Mouse (Mus musculus) B cell, adult 2 months (primary cell): Measurements from ENCODE around the gene Thra.
"Not testable (repeated sequence)": the region's sequence is repeated elsewhere in the genome, so short reads cannot be mapped to it uniquely, and the experiment has no call there.

Source experiments
- DNase-seq, 2 experiments: peaks; one replicate each; pipeline ENCODE4 v3.0.0; 2022

Gene Thra

DNA sequence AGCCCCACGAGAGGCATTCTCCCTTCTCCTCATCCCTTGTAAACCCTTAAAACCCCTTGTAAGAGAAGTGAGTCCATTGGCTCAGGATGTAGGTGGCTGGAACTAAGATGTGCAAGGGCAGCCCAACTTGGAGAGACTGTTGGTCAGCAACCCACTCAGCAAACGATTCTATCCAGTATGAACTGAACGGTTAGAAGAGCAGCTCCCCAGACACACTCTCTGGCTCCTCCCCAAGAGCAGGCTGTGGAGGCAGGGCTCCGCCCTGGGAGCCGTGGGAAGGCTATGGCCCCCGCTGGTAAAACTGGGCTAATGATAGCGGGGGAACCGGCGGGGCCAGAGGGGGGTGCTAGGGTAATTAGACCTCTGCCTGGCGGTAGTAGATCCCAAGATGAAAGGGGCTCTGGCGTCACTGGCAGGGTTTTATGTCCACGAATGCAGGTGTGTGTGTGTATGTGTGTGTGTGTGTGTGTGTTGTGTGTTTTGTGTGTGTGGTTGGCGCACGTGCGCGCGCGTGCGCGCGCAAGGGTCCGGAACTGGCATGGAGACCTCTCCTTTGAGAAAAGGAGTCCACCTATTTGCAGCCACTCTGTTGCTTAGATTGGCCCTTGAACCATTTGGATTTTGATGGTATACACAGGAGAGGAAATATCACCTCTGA, at the start of gene Thra:
TSS of gene Thra (plus strand) at position 246 of the 658 bp plus-strand sequence.
- DNase-seq, result peak; percentile 32 to 44

DNA sequence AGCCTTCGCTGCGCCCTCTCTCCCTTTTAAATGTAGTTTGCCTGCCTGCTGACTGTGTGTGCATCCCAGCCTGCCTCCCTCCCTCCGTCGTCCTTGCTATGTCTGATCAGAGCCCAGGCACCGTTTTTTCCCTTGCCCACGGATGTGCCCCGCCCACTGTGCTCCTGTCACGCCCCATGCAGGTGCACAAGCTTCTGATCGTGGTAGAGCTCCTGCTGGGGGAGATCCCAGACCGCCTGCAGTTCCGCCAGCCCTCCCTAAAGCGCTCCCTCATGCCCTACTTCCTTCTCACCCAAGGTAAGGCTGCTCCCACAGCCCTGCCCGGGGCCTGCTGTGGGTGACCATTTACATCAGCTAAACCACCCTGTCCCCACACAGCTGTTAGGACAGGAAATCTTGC, 47.2 kb upstream of the Thra start:
- no peak for DNase-seq

DNA sequence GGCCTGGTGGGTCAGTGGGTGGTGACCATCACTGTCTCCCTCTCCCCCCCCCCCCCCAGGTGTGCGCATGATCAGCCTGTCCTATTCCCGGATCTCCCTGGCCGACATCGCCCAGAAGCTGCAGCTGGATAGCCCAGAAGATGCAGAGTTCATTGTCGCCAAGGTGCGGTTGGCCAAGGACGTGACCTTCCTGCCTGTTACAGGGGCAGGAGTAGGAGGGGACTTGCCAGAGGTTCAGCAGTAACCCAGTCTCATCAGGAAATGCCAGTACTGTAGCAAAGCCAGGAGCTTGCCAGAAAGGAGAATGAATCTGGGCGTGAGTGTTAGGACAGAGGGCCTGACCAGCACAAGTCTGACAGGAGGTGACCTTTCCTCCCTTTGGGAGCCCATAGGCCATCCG, 46.7 kb upstream of the Thra start:
- DNase-seq, result no peak

DNA sequence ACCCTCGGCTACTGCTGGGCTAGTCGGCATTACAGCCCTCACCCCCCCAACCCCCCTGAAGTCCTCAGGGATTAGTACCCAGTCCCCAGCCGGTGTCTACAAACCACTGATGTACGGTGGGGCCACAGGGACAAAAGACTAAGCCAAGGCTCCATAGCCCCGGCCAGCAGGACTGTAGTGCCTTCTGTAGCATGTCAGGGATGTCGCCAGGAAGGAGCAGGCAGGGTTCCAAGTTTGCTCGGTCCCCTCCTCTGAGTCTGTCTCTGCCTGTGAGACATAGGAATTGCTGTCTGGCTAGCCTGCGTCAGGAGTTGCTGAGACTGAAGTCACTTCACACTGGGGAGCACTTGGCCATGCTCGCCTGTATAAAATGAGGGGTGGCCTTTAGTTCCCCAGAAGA, 46.1 kb upstream of the Thra start:
- no peak for DNase-seq

DNA sequence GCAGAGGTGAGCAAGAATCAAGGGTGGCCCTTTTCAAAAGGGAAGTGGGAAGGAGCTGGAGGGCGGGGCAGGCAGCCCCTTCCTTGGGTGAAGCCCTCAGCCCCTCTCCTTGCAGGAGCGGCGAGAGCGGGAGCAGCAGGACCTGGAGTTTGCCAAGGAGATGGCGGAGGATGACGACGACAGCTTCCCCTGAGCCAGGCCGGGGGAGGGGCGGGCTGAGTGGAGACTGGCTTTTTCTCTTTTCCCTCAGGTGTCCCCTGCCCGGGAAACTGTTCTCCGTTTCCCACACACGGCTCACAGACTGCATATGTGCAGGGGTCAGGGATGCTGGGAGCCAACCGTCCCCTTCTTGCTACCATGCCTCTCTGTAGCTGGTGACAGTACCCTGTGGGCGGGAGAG, 45.0 kb upstream of the Thra start:
- DNase-seq, result no peak

DNA sequence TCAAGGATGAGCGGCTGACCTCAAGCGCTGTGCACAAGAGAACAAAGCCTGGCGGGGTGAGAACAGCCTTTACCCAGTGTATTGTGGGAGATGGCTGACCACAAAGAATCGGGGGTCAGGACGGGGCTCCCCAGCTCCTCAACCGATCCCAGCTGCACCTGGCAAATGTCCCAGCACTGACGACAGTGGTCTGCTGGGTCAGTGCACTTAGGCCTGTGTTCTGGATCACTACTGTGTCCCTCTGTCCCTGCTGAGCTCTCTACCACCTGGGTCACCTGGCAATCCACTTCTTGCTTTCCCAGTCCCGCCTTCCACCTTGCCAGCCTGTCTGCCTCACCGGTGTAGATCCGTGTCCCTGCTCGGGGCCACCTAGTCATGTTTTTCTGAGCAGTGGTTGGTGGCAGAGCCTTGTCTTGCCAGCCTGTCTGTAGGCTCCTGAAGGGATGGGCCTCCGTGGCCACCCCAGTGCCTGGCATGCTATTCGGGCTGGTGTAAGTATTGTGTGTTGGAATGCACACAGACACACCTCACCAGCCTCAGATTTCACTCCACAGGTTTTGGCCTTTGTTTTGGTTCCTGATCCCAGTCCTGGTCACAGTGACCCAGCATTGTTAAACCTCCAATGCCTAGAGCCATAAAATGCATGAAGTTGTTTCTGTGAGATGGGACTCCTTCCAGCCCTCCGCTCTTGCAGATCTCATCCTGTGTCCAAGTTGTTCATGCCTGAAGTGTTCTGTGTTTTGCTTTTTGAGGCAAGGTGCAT, 43.8 kb upstream of the Thra start:
- no peak for DNase-seq

DNA sequence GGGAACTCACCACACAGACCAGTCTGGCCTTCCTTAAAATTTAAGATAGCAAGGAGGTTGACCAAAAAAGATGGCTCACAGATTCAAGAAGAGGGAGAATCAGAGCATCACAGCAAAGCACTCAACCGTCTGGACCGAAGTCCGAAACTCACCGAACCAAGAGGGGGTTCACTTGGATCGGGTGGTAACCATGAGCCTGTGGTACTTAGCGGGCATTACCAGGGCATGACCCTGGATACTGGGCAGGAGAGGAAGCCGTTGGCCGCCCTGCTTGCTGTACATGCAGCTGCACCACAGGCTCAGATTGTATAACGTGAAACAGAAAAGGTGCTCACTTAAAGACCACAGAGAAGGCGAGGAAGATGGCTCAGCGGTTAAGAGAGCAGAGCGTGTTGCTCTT, 43.2 kb upstream of the Thra start:
- DNase-seq, result no peak

DNA sequence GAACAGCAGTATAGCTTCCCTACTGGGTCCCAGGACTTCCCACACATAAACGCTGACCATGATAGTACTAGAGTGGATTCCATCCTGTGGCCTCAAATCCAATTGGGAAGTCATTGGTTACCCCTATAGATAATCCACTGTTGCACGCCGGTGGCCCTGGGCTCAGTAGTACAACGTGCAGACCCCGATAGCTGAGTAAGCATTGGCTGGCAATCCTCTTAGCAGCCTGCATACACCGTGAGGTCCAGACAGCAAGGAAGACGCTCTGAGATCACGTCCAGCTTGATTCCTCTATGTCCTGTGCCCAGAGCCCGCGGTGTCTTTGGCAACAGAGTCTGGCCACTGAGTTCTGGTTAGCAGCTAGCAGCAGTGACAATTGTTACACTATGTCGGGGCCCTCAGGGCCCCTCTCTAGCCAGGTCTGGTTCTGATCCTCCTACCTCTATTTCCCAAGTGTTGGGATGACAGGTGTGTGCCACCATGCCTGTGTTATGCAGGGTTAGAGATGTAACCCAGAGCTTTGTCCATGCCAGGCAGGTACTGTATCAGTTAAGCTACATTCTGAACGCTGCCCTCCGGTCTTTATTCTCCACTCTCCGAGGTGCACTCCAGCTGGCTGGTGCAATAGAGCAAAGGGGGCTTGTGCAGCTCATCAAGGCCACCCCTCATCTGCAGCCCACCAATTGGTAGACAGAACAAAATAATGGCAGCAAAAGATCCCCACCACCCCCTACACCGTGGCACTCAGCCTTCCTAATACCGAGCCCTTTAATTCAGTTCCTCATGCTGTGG, 41.4 kb upstream of the Thra start:
- no peak for DNase-seq

DNA sequence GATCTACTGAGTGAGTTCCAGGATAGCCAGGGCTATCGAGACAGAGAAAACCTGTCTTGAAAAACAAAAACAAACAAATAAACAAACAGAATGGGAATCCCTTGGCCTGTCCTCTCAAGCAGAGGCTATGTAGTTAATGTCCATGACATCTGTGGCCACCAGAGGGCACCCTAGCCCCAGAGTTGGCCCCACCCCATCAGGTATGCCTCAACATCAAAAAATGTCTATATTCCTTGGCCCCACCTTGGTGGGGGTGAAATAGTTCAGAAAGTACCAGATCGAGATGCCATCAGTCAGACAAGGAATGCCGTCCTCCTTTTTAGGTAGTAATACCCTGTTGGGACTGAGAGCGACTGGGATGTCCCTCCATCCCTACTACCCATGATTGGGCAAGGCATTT, 40.5 kb upstream of the Thra start:
- peak; percentile 88 to 90 for DNase-seq

DNA sequence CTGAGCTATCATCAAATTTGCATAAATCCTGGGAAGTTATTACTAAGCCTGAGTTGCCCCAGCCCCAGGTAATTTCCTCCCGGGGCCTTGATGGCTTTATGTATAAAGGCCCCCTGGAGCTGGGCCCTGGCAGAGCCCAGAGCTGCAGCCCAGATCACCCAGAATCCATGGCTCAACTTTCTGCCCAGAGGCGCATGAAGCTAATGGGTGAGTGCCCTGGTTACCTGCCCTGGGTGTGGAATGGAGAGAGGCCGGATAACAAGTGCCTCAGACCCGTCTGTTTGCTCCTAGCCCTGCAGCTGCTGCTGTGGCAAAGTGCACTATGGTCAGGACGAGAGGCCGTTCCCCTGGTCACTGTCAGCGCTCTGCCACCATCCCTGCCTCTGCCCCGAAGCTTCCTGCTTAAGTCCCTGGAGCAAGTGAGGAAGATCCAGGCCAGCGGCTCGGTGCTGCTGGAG, 39.2 kb upstream of the Thra start, which contains the start of gene Csf3:
TSS of gene Csf3 (plus strand) at position 51 of the 458 bp plus-strand sequence.
- no peak for DNase-seq

DNA sequence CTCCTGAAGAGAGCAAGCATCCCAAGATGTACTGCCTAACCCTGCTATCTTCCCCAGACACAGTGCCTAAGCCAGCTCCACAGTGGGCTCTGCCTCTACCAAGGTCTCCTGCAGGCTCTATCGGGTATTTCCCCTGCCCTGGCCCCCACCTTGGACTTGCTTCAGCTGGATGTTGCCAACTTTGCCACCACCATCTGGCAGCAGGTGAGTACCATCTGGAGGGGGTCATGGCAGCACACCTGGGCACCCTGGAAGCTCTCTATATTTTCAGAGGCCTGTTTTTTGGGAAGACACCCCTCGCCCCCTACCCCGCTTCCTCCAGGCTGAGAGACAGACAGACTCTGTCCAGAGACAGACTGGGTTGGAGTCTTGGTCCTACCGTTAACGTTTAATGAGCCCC, 38.1 kb upstream of the Thra start:
- DNase-seq, result no peak

DNA sequence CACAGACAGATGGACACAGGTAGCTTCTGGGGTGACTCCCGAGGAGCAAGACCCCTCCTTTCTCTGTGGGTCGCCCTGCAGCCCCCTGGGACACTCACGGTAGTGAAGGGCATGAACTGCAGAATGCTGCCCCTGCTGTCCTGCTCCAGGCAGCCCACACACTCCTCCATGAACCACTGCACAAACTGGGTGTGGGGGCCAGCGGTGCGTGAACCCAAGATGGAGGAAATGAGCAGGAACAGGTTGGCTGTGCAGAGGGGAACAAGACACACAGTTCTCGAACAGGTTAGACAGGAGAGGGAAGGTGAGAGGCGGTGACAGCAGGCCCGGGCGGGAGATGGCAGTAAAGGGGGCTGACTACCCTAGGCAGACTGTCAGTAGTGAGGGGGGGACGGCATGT, 35.4 kb upstream of the Thra start:
- no peak for DNase-seq

DNA sequence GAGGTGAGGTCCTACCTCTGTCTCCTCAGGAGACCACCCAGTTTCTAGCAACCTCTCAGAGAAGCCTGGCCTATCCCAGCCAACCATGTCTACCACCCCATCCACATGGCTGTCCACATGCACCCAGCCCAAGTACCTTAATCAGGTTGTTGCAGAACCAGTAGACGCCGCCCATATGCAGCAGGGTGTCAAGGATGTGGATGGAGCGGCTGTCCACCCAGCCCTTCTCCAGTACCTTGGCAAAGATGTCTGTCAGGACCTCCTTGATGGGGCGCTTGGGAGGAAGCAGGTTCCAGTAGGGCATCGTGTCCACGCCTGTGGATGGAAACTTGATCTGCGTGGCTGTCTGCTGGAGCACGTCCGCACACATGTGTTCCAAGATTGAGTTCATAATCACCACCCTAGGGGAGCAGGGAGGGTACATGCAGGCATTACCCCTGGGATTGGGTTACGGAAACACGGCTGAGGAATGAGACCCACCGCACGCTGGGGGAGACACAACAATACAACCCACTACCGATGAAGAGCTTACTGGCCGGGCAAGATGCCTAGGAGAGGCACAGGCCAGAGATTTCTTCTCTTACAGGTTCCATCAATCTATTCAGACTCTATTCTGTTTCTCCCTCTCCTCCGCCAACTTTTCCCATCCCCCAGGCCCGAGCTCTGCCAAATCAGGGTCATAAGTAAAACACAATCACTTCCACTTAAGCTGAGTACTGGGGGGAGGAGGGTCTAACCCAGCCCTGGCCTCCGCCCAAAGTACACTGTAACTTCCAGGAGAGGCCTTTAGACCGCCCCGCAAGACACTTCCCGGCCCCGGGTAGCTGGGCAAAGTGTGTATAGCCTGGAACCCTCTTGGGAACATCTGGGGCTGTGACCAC, 32.8 kb upstream of the Thra start:
- no peak for DNase-seq

DNA sequence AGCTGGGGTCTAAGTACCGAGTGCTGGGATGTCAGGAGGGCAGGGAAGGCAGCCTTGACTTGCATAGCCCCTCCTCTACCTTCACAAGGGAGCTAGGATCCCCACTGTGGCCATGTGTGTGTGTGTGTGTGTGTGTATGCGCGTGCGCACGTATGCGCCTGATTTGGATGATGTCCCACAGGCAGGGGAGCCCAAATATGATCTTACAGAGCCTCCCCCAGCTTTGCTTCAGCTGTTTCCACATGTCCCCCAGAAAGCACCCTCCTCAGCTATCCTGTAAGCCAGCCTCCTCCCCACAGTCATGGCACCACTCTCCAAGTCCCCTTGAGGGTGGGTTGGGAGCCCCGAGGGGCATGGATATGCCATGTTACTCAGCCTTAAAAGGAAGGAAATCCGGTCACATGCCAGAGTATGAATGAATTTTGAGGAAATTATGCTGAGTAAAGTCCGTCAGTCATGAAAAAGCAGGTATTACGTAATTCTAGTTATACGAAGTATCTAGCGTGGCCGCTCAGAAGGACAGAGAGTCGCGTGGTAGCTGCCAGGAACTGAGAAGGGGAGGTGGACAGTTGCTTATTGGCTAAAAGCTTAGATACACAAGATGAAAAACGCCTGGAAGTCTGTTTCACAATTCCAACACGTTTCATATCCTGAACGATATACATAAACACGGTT, 32.0 kb upstream of the Thra start:
- DNase-seq, result no peak

DNA sequence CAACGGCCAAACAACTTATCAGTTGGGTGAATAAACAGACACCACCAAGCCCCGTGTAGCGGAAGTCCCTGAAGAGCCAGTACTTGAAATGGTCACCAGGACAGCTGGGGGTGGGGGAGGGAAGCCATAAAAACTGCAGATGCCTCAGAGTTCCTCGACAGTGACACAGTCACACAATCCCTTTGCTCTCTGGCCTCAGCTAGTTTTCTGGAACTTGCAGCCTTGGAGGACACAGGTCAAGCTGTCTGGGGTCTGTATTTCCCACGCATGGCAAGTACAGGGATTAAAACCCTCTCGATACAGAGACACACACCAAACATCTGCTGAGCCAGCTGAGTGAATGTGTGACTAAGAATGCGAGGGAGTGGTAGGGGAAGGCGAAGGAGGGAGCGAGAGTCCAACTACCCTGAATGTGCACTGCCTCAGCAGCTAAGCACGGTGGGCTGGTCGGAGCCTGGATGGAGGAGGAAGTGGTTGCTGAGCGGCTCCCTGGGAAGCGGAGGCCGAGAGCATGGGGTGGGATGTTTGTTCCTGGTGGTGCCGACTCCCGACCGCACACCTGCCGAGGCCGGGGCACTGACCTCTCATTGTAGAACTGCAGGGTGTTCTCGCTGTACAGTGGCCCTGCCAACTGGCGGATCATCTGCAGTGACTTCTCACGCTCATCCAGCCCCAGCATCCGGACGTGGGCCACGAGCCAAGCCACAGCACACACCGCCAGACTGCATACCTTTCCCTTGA, 31.3 kb upstream of the Thra start:
- no peak for DNase-seq

DNA sequence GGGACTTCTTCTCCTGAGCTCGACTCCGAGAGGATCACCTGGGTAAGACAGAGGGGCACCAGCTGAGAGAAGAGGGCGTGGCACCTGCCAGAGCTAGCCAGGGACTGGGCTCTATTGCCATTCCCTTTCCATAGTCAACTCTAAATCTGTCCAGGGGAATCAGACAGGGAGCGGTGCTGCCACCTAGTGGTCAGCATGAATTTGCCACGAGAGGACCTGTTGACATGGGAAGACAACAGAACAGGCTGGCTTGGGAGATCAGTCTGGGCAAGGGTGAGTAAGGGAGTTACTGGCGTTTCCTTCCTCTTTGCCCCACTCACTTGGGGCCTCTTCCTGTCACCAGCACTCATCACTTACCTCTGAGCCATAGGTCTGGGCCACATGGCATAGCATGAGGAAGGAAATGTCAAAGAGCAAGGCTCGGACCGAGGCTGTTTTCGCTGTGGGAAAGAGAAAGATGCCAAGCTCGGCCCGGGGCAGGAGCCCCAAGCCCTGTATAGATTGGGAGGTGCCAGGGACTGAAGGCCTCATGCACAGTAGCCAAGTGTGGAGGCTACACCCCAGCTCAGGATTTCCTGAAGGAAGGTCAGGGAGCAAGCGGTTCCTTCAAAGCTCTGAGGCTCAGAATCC, 29.9 kb upstream of the Thra start:
- DNase-seq, result peak; percentile 77 to 80

DNA sequence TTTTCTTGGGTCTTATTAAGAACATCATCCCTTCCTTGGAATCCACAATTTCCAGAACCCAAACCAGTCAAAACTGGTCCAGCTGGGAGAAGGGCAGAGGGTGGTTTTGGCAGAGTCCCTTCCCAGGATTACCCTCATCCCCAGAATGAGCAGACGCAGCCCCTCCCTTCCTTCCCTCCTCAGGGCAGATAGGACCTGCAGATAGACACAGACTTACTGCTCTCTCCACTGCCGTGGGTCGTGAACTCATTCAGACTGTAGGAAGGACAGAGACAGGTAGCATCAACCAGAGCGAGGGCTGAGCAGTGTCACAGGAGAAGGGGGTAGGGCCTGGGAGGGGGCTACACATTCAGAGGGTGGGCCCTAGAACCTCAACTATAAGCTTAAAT, 29.4 kb upstream of the Thra start:
- DNase-seq, result no peak

DNA sequence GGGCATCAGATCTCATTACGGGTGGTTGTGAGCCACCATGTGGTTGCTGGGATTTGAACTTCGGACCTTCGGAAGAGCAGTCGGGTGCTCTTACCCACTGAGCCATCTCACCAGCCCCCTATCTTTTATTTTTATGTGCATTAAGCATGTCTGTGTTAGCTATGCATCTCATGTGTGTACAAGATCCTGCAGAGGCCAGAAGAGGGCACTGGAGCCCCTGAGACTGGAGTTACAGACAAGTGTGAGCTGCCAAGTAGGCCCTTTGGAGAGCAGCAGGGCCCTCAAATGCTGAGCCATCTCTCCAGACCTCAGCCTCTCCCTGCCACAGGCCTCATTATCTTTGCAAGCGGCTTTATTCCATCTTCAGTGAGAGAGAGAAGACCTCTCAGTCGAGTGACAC, 28.4 kb upstream of the Thra start:
- DNase-seq, result not testable (repeated sequence)

DNA sequence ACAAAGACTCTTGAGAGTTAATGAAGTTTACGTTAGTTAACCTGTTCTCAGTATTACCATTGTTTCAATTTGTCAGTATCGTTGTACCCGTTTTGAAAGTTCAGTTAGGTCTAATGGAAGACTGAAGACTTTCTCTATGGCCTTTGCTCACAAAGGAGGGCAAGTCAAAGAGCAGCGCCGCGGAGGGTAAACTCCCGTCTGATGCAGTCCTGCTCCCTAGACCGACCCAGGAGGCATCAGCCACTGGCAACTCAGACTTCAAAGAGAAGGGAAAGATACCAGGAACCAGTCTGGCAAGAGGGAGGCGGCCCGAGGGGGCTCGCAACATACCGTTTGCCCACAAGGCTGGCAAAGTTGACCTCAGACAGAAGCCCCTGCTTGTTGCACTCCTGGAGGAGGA, 26.7 kb upstream of the Thra start:
- DNase-seq, result no peak

DNA sequence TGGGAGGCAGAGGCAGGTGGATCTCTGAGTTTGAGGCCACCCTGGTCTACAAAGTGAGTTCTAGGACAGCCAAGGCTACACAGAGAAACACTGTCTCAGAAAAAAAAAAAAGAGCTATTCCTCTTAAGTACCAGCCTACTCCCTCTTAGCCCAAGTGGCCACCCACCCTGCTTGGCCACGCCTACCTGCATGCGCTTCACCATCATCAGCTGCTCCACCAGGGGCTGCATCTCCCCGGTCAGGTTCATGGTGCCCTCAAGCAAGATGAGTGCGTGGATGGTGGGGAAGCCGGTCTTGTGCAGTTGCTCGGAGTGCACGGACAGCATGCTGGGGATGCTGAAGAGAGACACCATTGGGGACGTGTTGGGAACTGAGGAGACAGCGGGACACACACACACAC, 24.5 kb upstream of the Thra start:
- no peak for DNase-seq

DNA sequence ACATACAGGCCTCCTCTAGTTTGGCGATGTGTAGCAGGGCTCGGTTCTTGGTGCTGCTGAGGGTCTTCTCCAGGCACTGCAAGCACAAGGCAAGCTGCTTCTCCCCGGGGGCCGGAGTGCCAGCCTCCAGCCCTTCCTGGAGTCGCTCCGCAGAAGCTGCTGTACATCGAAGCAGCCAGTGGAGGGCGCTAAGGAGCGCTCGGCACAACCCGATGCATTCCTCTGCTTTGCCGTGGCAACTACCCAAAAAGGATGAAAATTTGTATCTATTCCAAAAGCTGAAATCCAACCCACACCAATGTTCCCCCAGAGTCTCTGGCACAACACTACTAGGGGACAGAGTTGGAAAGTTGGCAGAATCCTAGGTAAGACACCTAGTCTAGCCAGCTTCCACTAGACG, 22.5 kb upstream of the Thra start:
- peak; percentile 71 to 76 for DNase-seq
